8 mouse cellular contexts compared by ENCODE assay signal in the genomic region with DNA sequence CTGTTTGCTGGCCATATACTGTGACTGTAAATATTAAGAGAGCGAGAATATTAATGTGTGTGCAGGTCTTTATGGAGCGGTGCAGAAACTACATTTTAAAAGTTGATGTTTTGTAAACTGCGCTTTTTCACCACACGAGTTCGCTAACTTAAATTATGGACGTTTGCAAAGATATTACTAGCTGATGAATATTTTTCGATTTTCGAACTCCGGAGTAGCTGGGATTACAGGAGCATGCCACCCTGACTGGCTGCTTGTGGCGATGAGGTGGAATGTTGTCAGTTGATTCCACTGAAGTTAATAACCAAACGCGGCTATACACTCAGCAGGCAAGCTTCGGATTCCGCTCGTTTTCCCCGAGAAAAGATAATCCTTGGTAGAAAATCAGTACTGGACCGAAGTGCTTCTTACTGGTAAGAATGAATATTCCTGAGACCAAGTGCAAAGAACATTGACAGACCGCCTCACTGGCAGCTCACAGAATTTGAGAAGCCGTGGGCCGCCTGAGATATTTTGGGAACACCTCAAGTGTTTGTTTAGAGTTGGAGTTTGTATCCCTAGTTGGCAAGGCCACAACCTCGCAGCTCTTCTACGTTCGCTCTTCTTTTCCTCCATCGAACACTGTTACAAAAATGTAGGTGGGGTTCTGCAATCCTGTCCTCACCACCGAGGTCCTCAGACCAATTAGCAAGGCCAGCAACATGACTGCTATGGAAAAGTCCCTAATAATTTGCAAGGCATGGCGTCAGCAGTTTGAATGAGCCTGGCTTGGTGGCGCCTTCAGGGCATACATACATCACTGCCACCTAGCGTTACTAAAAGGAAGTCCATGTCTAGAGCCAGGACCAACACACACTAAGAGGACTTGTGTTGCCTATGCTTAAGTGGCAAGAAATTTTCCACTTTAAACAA. TPM values are rescaled to one million over a fixed set of nuclear protein-coding genes. Genes with fewer than 3 reads are reported as not detected.
A peak's percentile ranks its signal among the peaks of the same experiment; 100 is the strongest.
DNase-seq lines count a peak whose midpoint lies in the region; ATAC-seq lines count a peak whose summit lies in the region.

No protein-coding gene starts in this region.

- H3K36me3 ChIP-seq in hindbrain, embryonic 11.5 days (ENCODE audit: control insufficient read depth, insufficient read depth, low read length) = no peaks in the 10 kb centered on the region
- H3K36me3 ChIP-seq in lung, embryonic 16.5 days (ENCODE audit: control insufficient read depth, insufficient read depth, low read length) = no peaks in the 10 kb centered on the region

- peak overlapping the region; percentile 55 for H3K4me3 ChIP-seq in hindbrain, embryonic 11.5 days (ENCODE audit: low read depth, low read length)
- H3K4me3 ChIP-seq in lung, embryonic 16.5 days (ENCODE audit: low read length) = peak overlapping the region; percentile 90

- 15% methylated on average over 28 of the region's 28 CpGs for WGBS in hindbrain, embryonic 11.5 days
- WGBS in lung, embryonic 16.5 days = 8% methylated on average over 28 of the region's 28 CpGs

- peak; percentile 72 for DNase-seq in R1 (ENCODE audit: low read depth, low spot score)
- peak; percentile 51 for DNase-seq in cerebellum, adult 9-11 months
- DNase-seq in hindbrain, embryonic 11.5 days (ENCODE audit: low spot score) = peak; percentile 79
- DNase-seq in layer of hippocampus, adult 9-10 months (ENCODE audit: low spot score) = peak; percentile 70
- peak; percentile 49 for DNase-seq in ovary, postnatal 36 days (ENCODE audit: low spot score)
- peak; percentile 46 for DNase-seq in urinary bladder, postnatal 25 days (ENCODE audit: low spot score)

- peak overlapping the region; percentile 99 for H3K4me2 ChIP-seq in hindbrain, embryonic 11.5 days (replicated peaks; ENCODE audit: low read depth, low read length)
- H3K4me2 ChIP-seq in lung, embryonic 16.5 days (ENCODE audit: low read depth, low read length) = peak overlapping the region; percentile 93

- H3K27me3 ChIP-seq in hindbrain, embryonic 11.5 days (ENCODE audit: control insufficient read depth, insufficient read depth, low read length) = peaks cover 7% of the 10 kb centered on the region; the same call in 1 of the 2 replicates
- no peaks in the 10 kb centered on the region for H3K27me3 ChIP-seq in lung, embryonic 16.5 days (ENCODE audit: control insufficient read depth, insufficient read depth, low read depth, low read length)

- H3K4me1 ChIP-seq in hindbrain, embryonic 11.5 days (replicated peaks; ENCODE audit: control insufficient read depth, insufficient read depth, low read length) = 0 out of 2 replicates have a peak, but pooled peaks cover 2% of the 10 kb centered on the region
- peaks cover 18% of the 10 kb centered on the region for H3K4me1 ChIP-seq in lung, embryonic 16.5 days (replicated peaks; ENCODE audit: control insufficient read depth, insufficient read depth, low read length)

- H3K9ac ChIP-seq in hindbrain, embryonic 11.5 days (ENCODE audit: low read depth, low read length) = peak overlapping the region; percentile 60; the same call in 1 of the 2 replicates
- peak overlapping the region; percentile 96 for H3K9ac ChIP-seq in lung, embryonic 16.5 days (ENCODE audit: low read length)

- peak; percentile 94 for ATAC-seq in frontal cortex, adult (ENCODE audit: low TSS enrichment)
- peak; percentile 72; the same call in 1 of the 2 replicates for ATAC-seq in hindbrain, embryonic 11.5 days (ENCODE audit: low FRiP score)
- peak; percentile 73 for ATAC-seq in lung, embryonic 16.5 days (ENCODE audit: low read depth)

- H3K9me3 ChIP-seq in hindbrain, embryonic 11.5 days (ENCODE audit: control insufficient read depth, low read length) = no peaks in the 10 kb centered on the region
- H3K9me3 ChIP-seq in lung, embryonic 16.5 days (ENCODE audit: control insufficient read depth, low read length) = no peaks in the 10 kb centered on the region

- no peak overlapping the region for H3K27ac ChIP-seq in hindbrain, embryonic 11.5 days (ENCODE audit: low read depth, low read length)
- H3K27ac ChIP-seq in lung, embryonic 16.5 days (ENCODE audit: low read length) = peak overlapping the region; percentile 84

RNA-seq across cellular contexts. Expression of a gene that starts 0.7 kb away (rescaled TPM):
- polyA plus RNA-seq in hindbrain, embryonic 11.5 days (2014; fragmentation: Nextera tagmentation; extraction: Ambion mirVana) = 2.9 and 3.2 TPM in 2 replicates
- 29.3 and 30.5 TPM in 2 replicates for polyA plus RNA-seq in lung, embryonic 16.5 days (2015; fragmentation: Nextera tagmentation; extraction: Ambion mirVana)

RNA-seq across cellular contexts. Expression of a gene that starts 23.2 kb away (rescaled TPM):
- not detected in 2 replicates for polyA plus RNA-seq in hindbrain, embryonic 11.5 days (2014; fragmentation: Nextera tagmentation; extraction: Ambion mirVana)
- polyA plus RNA-seq in lung, embryonic 16.5 days (2015; fragmentation: Nextera tagmentation; extraction: Ambion mirVana) = not detected in 2 replicates

RNA-seq across cellular contexts. Expression of a gene that starts 38.4 kb away (rescaled TPM):
- 1.3 and 4.2 TPM in 2 replicates for polyA plus RNA-seq in hindbrain, embryonic 11.5 days (2014; fragmentation: Nextera tagmentation; extraction: Ambion mirVana)
- 1.5 and 1.7 TPM in 2 replicates for polyA plus RNA-seq in lung, embryonic 16.5 days (2015; fragmentation: Nextera tagmentation; extraction: Ambion mirVana)
